Mouse (Mus musculus) bone marrow, adult 2 months (tissue): ENCODE data around the gene Slc31a2.

Experiments
- CTCF ChIP-seq: fragments of 200-500 bp; IDR thresholded peaks from 2 replicates; pipeline ENCODE4 v1.5.1; 2011; ENCODE audit warnings: low read length, control low read depth; ENCODE audit not compliant: control insufficient read depth, insufficient read depth
- POLR2A ChIP-seq: fragments of 200-500 bp; IDR thresholded peaks from 2 replicates; pipeline ENCODE4 v1.6.1; 2011; ENCODE audit warnings: low read depth, mild to moderate bottlenecking, control low read depth, low read length, borderline replicate concordance; ENCODE audit not compliant: control insufficient read depth

GRCm38 (mm10) chr4:62274841-62275536 lies 12.6 kb downstream of the Slc31a2 start:
- TF ChIP-seq POLR2A (no peak), CTCF (no peak)
